Mouse (Mus musculus): ENCODE results near the gene Svopl. TPM values are rescaled to one million over a fixed set of nuclear protein-coding genes. Genes with fewer than 3 reads are reported as not detected.

The Svopl gene
- polyA plus RNA-seq, 1 experiment from 2014 or later, result 0.86 TPM

GRCm38 (mm10) chr6:38065501-38066122 lies 18.8 kb upstream of the Svopl start:
- no peak overlapping the region for H3K4me3 ChIP-seq (replicated peaks)
- WGBS, result 68% methylated on average over 11 of the region's 11 CpGs
- no peak overlapping the region for H3K9ac ChIP-seq
- no peaks in the 10 kb centered on the region for H3K9me3 ChIP-seq
- H3K36me3 ChIP-seq, result no peaks in the 10 kb centered on the region
- H3K27me3 ChIP-seq (replicated peaks), result no peaks in the 10 kb centered on the region
- H3K4me1 ChIP-seq, result peaks cover 4% of the 10 kb centered on the region; the same call in 1 of the 2 replicates
- H3K4me2 ChIP-seq, result no peak overlapping the region
- ATAC-seq (ENCODE audit: insufficient read depth, low FRiP score, low read depth), result no peak
- H3K27ac ChIP-seq, result no peak overlapping the region

- Histone ChIP-seq H3K27ac (no peak overlapping the region), H3K36me3 (no peaks in the 10 kb centered on the region), H3K27me3 (replicated peaks) (no peaks in the 10 kb centered on the region), H3K4me3 (replicated peaks) (no peak overlapping the region), H3K9me3 (no peaks in the 10 kb centered on the region), H3K9ac (no peak overlapping the region), H3K4me2 (no peak overlapping the region), H3K4me1 (peaks cover 4% of the 10 kb centered on the region; the same call in 1 of the 2 replicates)
- ATAC-seq (ENCODE audit: insufficient read depth, low FRiP score, low read depth), result no peak
- 83% methylated on average over 3 of the region's 3 CpGs for WGBS
Observed at GRCm38 (mm10) chr6:38065122-38065500, 18.3 kb upstream of the Svopl start.

GRCm38 (mm10) chr6:38064621-38065020 lies 17.8 kb upstream of the Svopl start:
- 84% methylated on average over 2 of the region's 2 CpGs for WGBS
- Histone ChIP-seq H3K27ac (no peak overlapping the region), H3K4me1 (peaks cover 4% of the 10 kb centered on the region; the same call in 1 of the 2 replicates), H3K4me2 (no peak overlapping the region), H3K36me3 (no peaks in the 10 kb centered on the region), H3K4me3 (replicated peaks) (no peak overlapping the region), H3K9me3 (no peaks in the 10 kb centered on the region), H3K27me3 (replicated peaks) (no peaks in the 10 kb centered on the region), H3K9ac (no peak overlapping the region)
- ATAC-seq (ENCODE audit: insufficient read depth, low FRiP score, low read depth), result no peak

GRCm38 (mm10) chr6:38058805-38059204 lies 12.0 kb upstream of the Svopl start:
- H3K27me3 ChIP-seq (replicated peaks), result no peaks in the 10 kb centered on the region
- no peak overlapping the region for H3K27ac ChIP-seq
- H3K9me3 ChIP-seq, result no peaks in the 10 kb centered on the region
- no peak overlapping the region for H3K9ac ChIP-seq
- no peaks in the 10 kb centered on the region for H3K36me3 ChIP-seq
- no peak overlapping the region for H3K4me3 ChIP-seq (replicated peaks)
- no peak for ATAC-seq (ENCODE audit: insufficient read depth, low FRiP score, low read depth)
- no peaks in the 10 kb centered on the region for H3K4me1 ChIP-seq
- H3K4me2 ChIP-seq, result no peak overlapping the region
- 53% methylated on average over 5 of the region's 5 CpGs for WGBS

- no peak for ATAC-seq (ENCODE audit: insufficient read depth, low FRiP score, low read depth)
- Histone ChIP-seq H3K9ac (no peak overlapping the region), H3K36me3 (no peaks in the 10 kb centered on the region), H3K4me3 (replicated peaks) (no peak overlapping the region), H3K4me2 (no peak overlapping the region), H3K9me3 (no peaks in the 10 kb centered on the region), H3K27me3 (replicated peaks) (no peaks in the 10 kb centered on the region), H3K4me1 (no peaks in the 10 kb centered on the region), H3K27ac (no peak overlapping the region)
- whole genome bisulfite sequencing, result 77% methylated on average over 15 of the region's 15 CpGs
Observed at GRCm38 (mm10) chr6:38055471-38056330, 8.9 kb upstream of the Svopl start.

GRCm38 (mm10) chr6:38049601-38050000 lies 2.8 kb upstream of the Svopl start:
- H3K9ac ChIP-seq, result no peak overlapping the region
- H3K27ac ChIP-seq, result no peak overlapping the region
- H3K9me3 ChIP-seq, result no peaks in the 10 kb centered on the region
- no peaks in the 10 kb centered on the region for H3K27me3 ChIP-seq (replicated peaks)
- H3K4me1 ChIP-seq, result peaks cover 4% of the 10 kb centered on the region; the same call in 1 of the 2 replicates
- H3K36me3 ChIP-seq, result no peaks in the 10 kb centered on the region
- WGBS, result 90% methylated on average over 6 of the region's 6 CpGs
- no peak overlapping the region for H3K4me3 ChIP-seq (replicated peaks)
- no peak for ATAC-seq (ENCODE audit: insufficient read depth, low FRiP score, low read depth)
- H3K4me2 ChIP-seq, result no peak overlapping the region

GRCm38 (mm10) chr6:38048800-38049561 lies 2.2 kb upstream of the Svopl start:
- Histone ChIP-seq H3K4me2 (no peak overlapping the region), H3K27me3 (replicated peaks) (no peaks in the 10 kb centered on the region), H3K4me3 (replicated peaks) (no peak overlapping the region), H3K4me1 (peaks cover 4% of the 10 kb centered on the region; the same call in 1 of the 2 replicates), H3K9ac (no peak overlapping the region), H3K27ac (no peak overlapping the region), H3K36me3 (no peaks in the 10 kb centered on the region), H3K9me3 (no peaks in the 10 kb centered on the region)
- 50% methylated on average over 6 of the region's 6 CpGs for WGBS
- ATAC-seq (ENCODE audit: insufficient read depth, low FRiP score, low read depth), result no peak; the same call in 1 of the 2 replicates

GRCm38 (mm10) chr6:38048003-38048402 lies 1.2 kb upstream of the Svopl start:
- Histone ChIP-seq H3K9ac (no peak overlapping the region), H3K4me2 (no peak overlapping the region), H3K4me3 (replicated peaks) (no peak overlapping the region), H3K36me3 (no peaks in the 10 kb centered on the region), H3K4me1 (peaks cover 4% of the 10 kb centered on the region; the same call in 1 of the 2 replicates), H3K27me3 (replicated peaks) (no peaks in the 10 kb centered on the region), H3K27ac (no peak overlapping the region), H3K9me3 (no peaks in the 10 kb centered on the region)
- ATAC-seq (ENCODE audit: insufficient read depth, low FRiP score, low read depth), result no peak
- 81% methylated on average over 4 of the region's 4 CpGs for WGBS

GRCm38 (mm10) chr6:38032801-38033566 lies 13.8 kb downstream of the Svopl start:
- WGBS, result 47% methylated on average over 5 of the region's 5 CpGs
- no peaks in the 10 kb centered on the region for H3K36me3 ChIP-seq
- H3K9ac ChIP-seq, result no peak overlapping the region
- H3K4me3 ChIP-seq (replicated peaks), result no peak overlapping the region
- peak overlapping the region; percentile 65; the same call in 1 of the 2 replicates for H3K27ac ChIP-seq
- peaks cover 9% of the 10 kb centered on the region; the same call in 1 of the 2 replicates for H3K4me1 ChIP-seq
- H3K9me3 ChIP-seq, result no peaks in the 10 kb centered on the region
- ATAC-seq (ENCODE audit: insufficient read depth, low FRiP score, low read depth), result no peak
- H3K27me3 ChIP-seq (replicated peaks), result no peaks in the 10 kb centered on the region
- H3K4me2 ChIP-seq, result no peak overlapping the region

GRCm38 (mm10) chr6:38031924-38032540 lies 14.8 kb downstream of the Svopl start:
- Histone ChIP-seq H3K4me2 (no peak overlapping the region), H3K9ac (no peak overlapping the region), H3K27ac (peak overlapping the region; percentile 65; the same call in 1 of the 2 replicates), H3K9me3 (no peaks in the 10 kb centered on the region), H3K4me1 (peaks cover 9% of the 10 kb centered on the region; the same call in 1 of the 2 replicates), H3K4me3 (replicated peaks) (no peak overlapping the region), H3K36me3 (no peaks in the 10 kb centered on the region), H3K27me3 (replicated peaks) (no peaks in the 10 kb centered on the region)
- WGBS, result 38% methylated on average over 7 of the region's 7 CpGs
- ATAC-seq (ENCODE audit: insufficient read depth, low FRiP score, low read depth), result no peak

GRCm38 (mm10) chr6:38028205-38028604 lies 18.6 kb downstream of the Svopl start:
- H3K4me2 ChIP-seq, result no peak overlapping the region
- H3K27ac ChIP-seq, result no peak overlapping the region
- H3K4me1 ChIP-seq, result peaks cover 9% of the 10 kb centered on the region; the same call in 1 of the 2 replicates
- H3K36me3 ChIP-seq, result no peaks in the 10 kb centered on the region
- H3K4me3 ChIP-seq (replicated peaks), result no peak overlapping the region
- H3K9ac ChIP-seq, result no peak overlapping the region
- H3K9me3 ChIP-seq, result no peaks in the 10 kb centered on the region
- WGBS, result 37% methylated on average over 2 of the region's 2 CpGs
- no peaks in the 10 kb centered on the region for H3K27me3 ChIP-seq (replicated peaks)
- ATAC-seq (ENCODE audit: insufficient read depth, low FRiP score, low read depth), result no peak

All from stomach, embryonic 15.5 days (tissue).